In the genomic region with DNA sequence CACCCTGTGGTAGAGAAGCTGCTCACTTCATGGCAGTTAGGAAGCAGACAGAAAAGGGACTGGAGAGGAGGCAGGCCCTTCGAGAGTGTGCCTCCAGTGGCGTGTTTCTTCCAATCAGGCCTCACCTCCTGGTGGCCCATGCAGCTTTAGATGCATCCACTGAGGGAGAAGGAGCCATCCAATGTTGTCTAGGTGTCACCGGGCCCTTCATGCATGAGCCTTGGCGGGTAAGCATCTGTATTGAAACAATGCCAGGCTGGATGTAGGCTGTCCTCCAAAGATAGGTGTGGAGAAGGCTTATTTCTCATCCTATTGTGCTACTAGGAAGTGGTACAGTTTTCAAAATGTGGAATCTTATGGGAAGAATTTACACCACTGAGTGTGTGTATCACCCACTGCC, we compare ENCODE assay signal across 23 mouse cellular contexts.
"Had no signal": no experiment of that assay in that cellular context is flagged by ENCODE, and none has a peak within 500 bp of the region (broad histone marks: within the 10 kb centered on the region; RNA-seq: fewer than 3 reads in every experiment).

No protein-coding gene starts in this region.

- H3K36me3 ChIP-seq: heart, embryonic 12.5 days; kidney, embryonic 15.5 days; limb, embryonic 13.5 days; limb, embryonic 15.5 days; liver, embryonic 12.5 days had no signal

- H3K4me2 ChIP-seq: heart, embryonic 12.5 days; hindbrain, embryonic 14.5 days; kidney, embryonic 15.5 days; limb, embryonic 13.5 days; limb, embryonic 15.5 days; liver, embryonic 12.5 days had no signal

- H3K9me3 ChIP-seq: heart, embryonic 12.5 days; kidney, embryonic 15.5 days; limb, embryonic 13.5 days; limb, embryonic 15.5 days; liver, embryonic 12.5 days had no signal

- H3K4me3 ChIP-seq: heart, embryonic 12.5 days; kidney, embryonic 15.5 days; limb, embryonic 13.5 days; limb, embryonic 15.5 days; liver, embryonic 12.5 days had no signal

- H3K27me3 ChIP-seq: heart, embryonic 12.5 days; kidney, embryonic 15.5 days; limb, embryonic 13.5 days; limb, embryonic 15.5 days; liver, embryonic 12.5 days had no signal

- H3K4me1 ChIP-seq: kidney, embryonic 15.5 days; liver, embryonic 12.5 days had no signal

- H3K9ac ChIP-seq: heart, embryonic 12.5 days; hindbrain, embryonic 14.5 days; kidney, embryonic 15.5 days; limb, embryonic 13.5 days; limb, embryonic 15.5 days; liver, embryonic 12.5 days; liver, embryonic 14.5 days had no signal

- ATAC-seq: hindbrain, embryonic 16.5 days; intestine, embryonic 16.5 days; liver, embryonic 12.5 days had no signal

- DNase-seq: gastrocnemius, postnatal 14 days; gastrocnemius, postnatal 36 days; heart, adult 18-20 months; heart, postnatal 10 days; kidney, adult 11 months; kidney, adult 2 months; kidney, adult 9 months; kidney, postnatal 14 days; kidney, postnatal 36 days; layer of hippocampus, adult 9-11 months; layer of hippocampus, postnatal 36 days; left cerebral cortex, postnatal 4 days; lung, adult 18-20 months had no signal

- H3K27ac ChIP-seq: hindbrain, embryonic 14.5 days; kidney, embryonic 15.5 days; kidney, postnatal 0 days; limb, embryonic 13.5 days; limb, embryonic 15.5 days; liver, embryonic 12.5 days; liver, embryonic 14.5 days had no signal
